Mouse (Mus musculus) right cerebral cortex, postnatal 25 days (tissue): ENCODE measurements around the gene Zglp1.

Experiments used
- DNase-seq: peaks from one replicate; pipeline ENCODE4 v3.0.0; 2022

The Zglp1 gene

DNA sequence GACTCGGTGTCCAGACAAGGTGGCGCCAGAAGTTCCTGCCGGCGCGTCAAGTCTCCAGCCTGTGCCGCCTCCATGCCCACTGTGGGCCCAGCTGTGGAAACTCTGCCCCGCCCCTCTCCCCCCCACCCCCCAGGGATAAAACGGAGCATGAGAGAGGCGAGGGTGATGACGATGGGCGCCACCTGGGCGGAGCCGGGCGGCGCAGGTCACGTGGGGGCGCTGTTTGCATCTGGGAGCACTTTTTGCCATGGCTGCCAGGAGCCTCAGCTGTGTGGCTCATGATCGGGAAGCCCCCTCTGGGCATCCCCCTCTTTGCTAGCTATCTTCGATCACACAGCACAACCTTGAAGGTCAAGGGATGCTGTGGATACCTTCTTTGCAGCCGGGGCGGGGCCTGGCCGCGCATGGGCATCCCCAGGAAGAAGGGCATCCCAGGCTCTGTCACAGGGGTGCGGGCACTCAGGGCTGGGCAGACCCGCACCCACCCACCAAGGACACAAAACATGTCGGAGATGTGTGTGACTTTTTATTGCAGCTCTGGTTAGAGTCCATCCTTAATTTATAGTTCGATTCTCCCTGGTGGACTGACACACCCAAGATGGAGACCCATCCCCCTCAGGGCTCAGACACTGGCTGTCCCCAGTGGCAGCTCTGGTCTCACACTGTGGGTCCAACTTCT, at the start of gene Zglp1:
Zglp1 (minus strand) TSS at position 88 of the 679 bp plus-strand sequence.
- no peak for DNase-seq

DNA sequence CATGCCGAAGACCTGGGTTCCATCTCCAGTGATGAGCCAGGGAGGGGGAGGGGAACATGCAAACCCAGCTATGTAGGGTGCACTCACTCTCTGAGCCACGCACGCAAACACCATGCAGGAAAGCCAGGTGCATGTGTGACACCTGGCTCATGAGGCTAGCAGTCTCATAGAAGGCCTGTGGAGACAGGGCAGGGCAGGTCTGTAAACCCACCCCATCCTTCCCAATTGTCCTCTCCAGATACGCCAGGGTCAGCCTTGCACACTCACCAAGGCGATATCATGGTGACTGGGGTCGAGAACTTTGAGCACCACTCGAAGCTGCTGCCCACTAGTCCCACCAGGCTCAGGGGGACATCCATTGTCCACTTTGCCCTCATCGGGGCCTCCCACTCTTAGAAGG, 48.2 kb upstream of the Zglp1 start:
- DNase-seq = no peak

DNA sequence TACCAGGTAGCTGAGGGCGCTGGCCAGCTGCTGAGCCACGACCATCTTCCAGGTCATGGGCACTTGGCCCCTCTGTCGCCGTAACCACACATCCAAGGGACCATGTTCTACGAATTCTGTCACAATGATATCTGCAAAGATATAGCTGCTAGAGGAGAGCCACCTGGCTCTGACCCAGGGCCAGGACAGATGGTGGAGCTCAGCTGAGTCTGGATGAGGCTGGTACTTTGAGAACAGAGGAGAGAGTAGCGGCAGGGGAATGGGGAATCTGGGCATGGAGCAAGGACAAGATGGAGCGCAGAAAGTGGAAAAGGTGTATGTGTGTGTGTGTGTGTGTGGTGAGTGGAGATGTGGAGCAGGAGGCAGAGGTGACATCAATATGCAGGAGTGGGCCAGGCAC, 47.3 kb upstream of the Zglp1 start:
- DNase-seq = no peak

GRCm38 (mm10) chr9:21113751-21114150, 46.9 kb upstream of the Zglp1 start:
- no peak for DNase-seq

- no peak for DNase-seq
Observed at GRCm38 (mm10) chr9:21107607-21108237, 40.8 kb upstream of the Zglp1 start.

DNA sequence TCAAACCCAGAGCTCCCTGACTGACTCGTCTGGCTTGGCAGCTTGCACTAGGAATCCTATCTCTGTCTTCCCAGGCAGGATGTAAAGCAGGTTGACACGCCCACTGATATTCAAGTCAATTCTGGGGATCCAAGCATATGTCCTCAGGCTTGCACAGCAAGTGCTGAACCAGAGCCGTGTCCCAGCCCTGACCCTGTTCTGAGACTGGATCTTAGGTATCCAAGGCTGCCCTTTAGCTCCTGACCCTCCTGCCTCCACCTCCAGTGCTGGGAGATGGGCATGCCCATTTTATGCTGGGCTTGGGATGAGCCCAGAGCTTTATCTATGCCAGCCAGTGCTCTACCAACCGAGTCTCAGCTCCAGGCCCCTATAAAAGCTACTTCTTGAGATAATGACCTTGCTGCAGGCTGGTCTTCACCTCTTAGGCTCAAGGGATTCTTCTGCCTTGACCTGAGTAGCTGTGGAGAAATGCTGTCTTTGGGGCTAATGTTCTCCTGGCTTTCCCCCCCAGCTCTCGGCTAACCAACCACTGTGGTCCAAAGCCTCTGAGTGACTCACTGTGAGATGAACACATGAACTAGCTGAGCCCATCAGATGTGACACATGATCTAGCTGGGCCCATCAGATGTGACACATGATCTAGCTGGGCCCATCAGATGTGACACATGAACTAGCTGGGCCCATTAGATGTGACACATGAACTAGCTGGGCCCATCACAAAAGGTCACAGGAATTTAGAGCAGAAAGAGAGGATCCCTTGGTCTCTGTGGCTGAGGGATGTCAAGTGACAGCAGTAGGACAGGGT, 39.1 kb upstream of the Zglp1 start:
- no peak for DNase-seq

GRCm38 (mm10) chr9:21104814-21105213, 37.9 kb upstream of the Zglp1 start:
- no peak for DNase-seq

GRCm38 (mm10) chr9:21102076-21102475, 35.2 kb upstream of the Zglp1 start:
- DNase-seq = no peak

GRCm38 (mm10) chr9:21100447-21101161, 33.7 kb upstream of the Zglp1 start:
- no peak for DNase-seq

GRCm38 (mm10) chr9:21097793-21098192, 30.9 kb upstream of the Zglp1 start:
- DNase-seq = peak; percentile 71

DNA sequence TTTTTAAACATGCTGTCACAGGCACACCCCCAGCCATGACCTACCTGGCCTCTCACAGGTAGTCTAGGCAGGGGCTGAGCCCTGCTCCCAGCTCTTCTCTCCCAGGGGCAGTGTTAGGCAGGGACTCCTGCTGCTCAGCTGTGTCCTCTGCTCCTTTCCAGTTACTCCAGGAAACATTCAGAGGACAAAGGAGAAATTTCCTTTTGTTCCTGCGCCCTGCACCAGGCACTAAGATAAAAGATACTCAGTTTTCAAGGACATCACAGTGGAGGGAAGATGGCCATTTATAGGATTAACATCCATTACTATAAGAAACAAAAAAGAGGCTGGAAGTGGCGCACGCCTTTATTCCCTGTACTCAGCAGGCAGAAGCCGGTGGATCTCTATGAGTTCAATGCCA, 29.1 kb upstream of the Zglp1 start:
- DNase-seq = no peak

DNA sequence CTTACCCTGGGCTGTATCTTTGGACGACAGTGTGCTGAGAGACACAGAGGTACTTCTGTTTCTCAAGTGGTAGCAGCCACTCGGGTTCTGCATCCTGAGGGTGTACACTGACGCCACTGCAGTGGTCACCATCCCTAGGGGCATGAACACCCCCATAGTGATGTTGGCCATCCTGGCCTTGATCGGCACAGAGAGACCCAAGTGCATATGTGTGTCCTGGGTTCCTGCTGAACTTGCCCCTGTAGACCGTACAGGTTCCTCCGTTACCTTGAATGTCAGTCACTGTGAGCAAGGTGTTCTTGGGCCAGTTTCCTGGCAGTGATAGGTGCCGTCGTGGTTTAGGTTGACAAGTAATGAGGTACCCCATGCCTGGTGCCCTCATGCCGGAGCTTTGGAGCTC, 26.5 kb upstream of the Zglp1 start:
- no peak for DNase-seq

GRCm38 (mm10) chr9:21091707-21092320, 24.9 kb upstream of the Zglp1 start, which contains the start of the genes Gm38431 and Raver1:
Gm38431 (minus strand) TSS chr9:21091997.
Raver1 (minus strand) TSS chr9:21092008.
- DNase-seq = peak; percentile 97

GRCm38 (mm10) chr9:21090972-21091706, 24.2 kb upstream of the Zglp1 start:
- no peak for DNase-seq

- DNase-seq = no peak
Observed at GRCm38 (mm10) chr9:21090537-21090936, 23.6 kb upstream of the Zglp1 start.

- DNase-seq = no peak
Observed at GRCm38 (mm10) chr9:21083324-21083723, 16.4 kb upstream of the Zglp1 start.

DNA sequence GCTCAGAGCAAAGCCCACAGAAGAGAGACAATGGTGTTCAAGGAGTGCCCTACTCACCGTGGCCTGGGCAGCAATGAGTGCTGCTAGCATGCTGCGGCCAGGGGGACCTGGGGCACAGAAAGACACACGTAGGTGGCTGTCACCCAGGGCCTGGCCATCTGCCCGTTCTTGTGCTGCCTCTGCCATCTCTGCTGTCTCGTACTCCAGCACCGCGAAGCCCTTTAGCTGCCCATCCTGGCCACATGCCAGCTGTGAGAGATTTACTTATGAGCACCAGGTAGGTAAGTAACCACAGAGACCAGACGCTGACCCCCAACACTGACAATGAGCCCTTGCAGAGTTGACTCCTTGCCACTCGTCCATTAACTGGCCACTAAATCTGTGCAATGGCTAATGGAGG, 14.2 kb upstream of the Zglp1 start:
- DNase-seq = no peak

DNA sequence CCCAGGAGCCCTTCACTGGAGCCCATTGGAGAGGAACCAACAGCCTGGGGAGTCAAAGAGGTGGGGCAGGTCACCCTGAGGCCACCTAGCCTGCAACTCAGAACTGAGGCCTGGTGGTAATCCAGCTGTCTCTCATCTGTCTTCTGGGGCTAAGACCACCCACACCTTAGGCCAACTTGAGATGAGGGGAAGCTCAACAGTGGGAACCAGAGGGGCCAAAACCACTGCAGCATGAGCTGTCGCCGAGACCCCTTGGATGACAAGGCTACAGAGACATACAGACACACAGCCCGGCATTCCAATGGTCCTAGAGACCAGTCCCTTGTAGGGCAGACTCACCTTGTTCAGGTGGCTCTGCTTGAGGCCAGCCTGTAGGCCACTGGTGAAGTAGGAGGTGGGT, 8.7 kb upstream of the Zglp1 start:
- DNase-seq = no peak

- no peak for DNase-seq
Observed at GRCm38 (mm10) chr9:21074173-21074572, 7.3 kb upstream of the Zglp1 start.

DNA sequence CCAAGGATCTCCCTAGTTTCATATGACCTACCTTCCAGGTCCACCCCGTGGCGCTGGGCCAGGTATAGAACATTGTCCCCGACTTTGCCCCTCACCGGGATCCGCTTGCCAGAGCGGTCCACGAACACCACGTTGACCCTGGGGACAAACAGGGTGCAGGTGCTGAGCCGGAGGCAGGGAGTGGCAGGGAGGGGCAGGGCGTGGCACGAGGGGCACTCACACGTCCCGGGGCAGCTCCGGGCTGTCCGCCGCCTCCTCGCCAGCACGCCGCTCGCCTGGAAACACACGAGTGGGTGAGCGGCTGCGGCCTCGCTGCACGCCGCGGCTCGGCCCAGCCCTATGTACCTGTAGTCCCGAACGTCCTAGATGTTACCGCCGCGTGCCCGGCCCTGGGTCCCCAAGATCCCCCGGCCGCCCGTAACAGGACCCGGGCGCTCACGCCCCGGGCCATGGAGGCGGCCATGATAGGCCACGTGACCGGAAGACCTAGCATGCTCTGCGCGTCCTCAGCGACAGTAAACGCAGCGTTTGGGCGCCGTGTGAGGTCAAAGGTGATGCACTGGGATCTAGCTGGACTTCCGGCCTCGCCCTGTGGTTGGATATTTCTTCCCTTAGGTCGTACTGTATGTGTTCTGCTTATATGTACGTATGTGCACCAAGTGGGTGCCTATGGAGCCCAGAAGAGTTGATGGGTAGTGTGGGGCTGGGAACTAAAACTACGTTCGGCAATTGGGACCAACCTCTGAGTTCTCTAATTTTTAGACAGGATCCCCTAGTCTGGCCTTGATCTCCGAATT, 6.3 kb upstream of the Zglp1 start, which contains the start of the genes Gm49373 and Fdx1l:
Gm49373 (minus strand) TSS at position 53 of the 797 bp plus-strand sequence.
Fdx1l (minus strand) TSS at position 571 of the 797 bp plus-strand sequence.
- DNase-seq = peak; percentile 91

DNA sequence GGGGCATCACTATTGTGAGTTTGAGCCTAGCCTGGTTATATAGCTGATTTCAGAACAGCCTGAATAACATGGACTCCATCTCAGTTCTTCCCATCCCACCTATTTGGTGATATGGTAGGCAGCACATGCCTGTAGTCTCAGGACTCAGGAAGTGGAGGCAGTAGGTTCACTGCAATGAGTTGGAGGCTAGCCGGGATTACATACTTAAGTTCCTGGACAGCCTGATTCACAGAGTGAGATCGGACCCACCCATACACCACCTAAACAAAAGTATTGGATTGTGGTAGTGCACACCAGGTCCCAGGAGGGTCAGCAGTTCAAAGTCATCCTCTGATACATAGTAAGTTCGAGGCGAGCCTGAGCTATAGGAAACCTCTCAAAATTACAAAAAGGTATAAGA, 5.7 kb upstream of the Zglp1 start:
- DNase-seq = no peak
